Mouse (Mus musculus) 416B (cell line): ENCODE measurements at regions not wholly inside any gene's neighbourhood (a gene's known extent, or its start where the extent isn't known, plus 50 kb on each side); places are given as distances from the start of the nearest gene placed in this dataset.

Source experiments
- DNase-seq: peaks from one replicate; pipeline ENCODE4 v3.0.0; 2011; ENCODE audit warnings: low read depth

DNA sequence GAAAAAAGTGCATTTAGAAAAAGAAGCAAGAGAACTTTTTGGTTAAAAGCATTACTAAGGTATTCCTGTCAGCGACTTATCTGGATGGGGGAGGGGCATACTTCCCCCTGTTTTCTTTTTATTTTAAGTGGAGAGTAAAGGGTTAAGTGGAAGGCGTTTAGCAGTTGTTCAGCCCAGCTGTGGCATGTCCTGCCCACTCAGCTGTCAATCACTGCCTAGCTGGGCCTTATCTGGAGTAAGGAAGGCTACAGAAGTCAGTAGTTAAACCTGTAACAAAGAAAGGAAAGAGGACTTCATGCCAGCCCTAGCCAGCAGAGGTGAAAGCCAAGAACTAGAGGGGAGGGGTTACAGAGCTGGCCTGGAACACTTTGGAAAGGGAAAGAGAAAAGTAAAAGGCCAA is 142.6 kb downstream of the Vmn2r96 start:
- DNase-seq: peak; percentile 12

DNA sequence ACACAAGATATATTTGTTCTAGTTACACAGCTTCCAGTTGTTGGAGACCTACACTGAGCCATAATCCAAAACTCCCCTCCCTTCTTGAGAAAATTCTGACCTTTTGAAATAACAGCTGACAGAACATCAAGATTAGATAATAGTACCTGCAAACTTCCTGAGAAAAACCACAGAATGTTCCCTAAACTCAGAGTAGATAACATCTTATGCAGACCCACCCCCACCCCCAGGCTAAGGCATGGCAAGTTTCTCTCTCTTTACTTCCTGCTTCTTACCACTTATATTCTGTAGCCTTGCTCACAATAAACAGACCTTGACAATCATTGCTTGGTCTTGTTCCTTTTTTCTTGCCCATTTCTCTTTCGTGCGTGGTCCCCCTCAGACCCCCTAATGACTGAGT is 145.3 kb downstream of the Vmn2r96 start:
- DNase-seq: peak; percentile 35

GRCm38 (mm10) chr17:18719795-18720194 is 146.8 kb downstream of the Vmn2r96 start:
- DNase-seq: no peak
